Mouse (Mus musculus) layer of hippocampus, postnatal 25 days (tissue): ENCODE measurements around the gene Tmem246. TPM values are rescaled to one million over a fixed set of nuclear protein-coding genes. Genes with fewer than 3 reads are reported as not detected.

Experiments used
- DNase-seq, 2 experiments: peaks; one replicate each; pipeline ENCODE4 v3.0.0; 2022; ENCODE audit warnings: mixed read lengths in 2 of 2, low spot score in 1 of 2; ENCODE audit errors: extremely low spot score in 1 of 2
- total RNA-seq, 2 experiments: library from RNA; stranded (reverse); gene quantifications; 2 replicates each; pipeline ENCODE4 v1.2.3; 2021

Tmem246 gene
- total RNA-seq, 2 experiments from 2014 or later: 66.0 to 75.9 TPM

GRCm38 (mm10) chr4:49583965-49584831 lies 13.5 kb downstream of the Tmem246 start:
- no peak for DNase-seq

- no peak for DNase-seq
These were observed 16.4 kb downstream of the Tmem246 start for GRCm38 (mm10) chr4:49581256-49581655.

GRCm38 (mm10) chr4:49572194-49572593 lies 25.5 kb downstream of the Tmem246 start:
- DNase-seq: no peak

- peak; percentile 14 to 45 for DNase-seq
These were observed 30.1 kb downstream of the Tmem246 start for GRCm38 (mm10) chr4:49567613-49568012.

- peak; percentile 11 to 19 for DNase-seq
These were observed 37.5 kb downstream of the Tmem246 start for GRCm38 (mm10) chr4:49559915-49560772.

- no peak for DNase-seq
These were observed 39.5 kb downstream of the Tmem246 start for GRCm38 (mm10) chr4:49558181-49558580.

- DNase-seq: no peak
These were observed 40.3 kb downstream of the Tmem246 start for GRCm38 (mm10) chr4:49557375-49557774.

GRCm38 (mm10) chr4:49553380-49553779 lies 44.3 kb downstream of the Tmem246 start:
- no peak for DNase-seq

- no peak for DNase-seq
These were observed 48.3 kb downstream of the Tmem246 start, which contains the start of gene Aldob for GRCm38 (mm10) chr4:49549383-49549782. Aldob (minus strand) TSS chr4:49549546.

GRCm38 (mm10) chr4:49547544-49548219 lies 50.0 kb downstream of the Tmem246 start:
- DNase-seq: no peak

GRCm38 (mm10) chr4:49546873-49547543 lies 50.7 kb downstream of the Tmem246 start:
- no peak for DNase-seq

GRCm38 (mm10) chr4:49546026-49546425 lies 51.6 kb downstream of the Tmem246 start:
- DNase-seq: no peak

GRCm38 (mm10) chr4:49540966-49541365 lies 56.7 kb downstream of the Tmem246 start:
- no peak for DNase-seq

- no peak for DNase-seq
These were observed 58.0 kb downstream of the Tmem246 start for GRCm38 (mm10) chr4:49539665-49540064.

GRCm38 (mm10) chr4:49536671-49537070 lies 61.0 kb downstream of the Tmem246 start:
- DNase-seq: no peak

- DNase-seq: no peak
These were observed 61.9 kb downstream of the Tmem246 start for GRCm38 (mm10) chr4:49535675-49536294.

GRCm38 (mm10) chr4:49535036-49535435 lies 62.6 kb downstream of the Tmem246 start:
- DNase-seq: no peak
